Mouse (Mus musculus) kidney, adult 2 months (tissue): ENCODE measurements at regions not wholly inside any gene's neighbourhood (a gene's known extent, or its start where the extent isn't known, plus 50 kb on each side); places are given as distances from the start of the nearest gene placed in this dataset.

Experiments used
- CTCF ChIP-seq: fragments of 200-500 bp; conservative IDR thresholded peaks from 2 replicates; pipeline ENCODE4 v1.5.1; 2011; ENCODE audit warnings: low read depth, mild to moderate bottlenecking, control low read depth, low read length, moderate library complexity, mixed read lengths; ENCODE audit not compliant: insufficient read depth, insufficient read length
- POLR2A ChIP-seq: fragments of 200-500 bp; IDR thresholded peaks from one replicate; pipeline ENCODE4 v1.6.1; 2011; ENCODE audit warnings: low read depth, low read length, control low read depth

DNA sequence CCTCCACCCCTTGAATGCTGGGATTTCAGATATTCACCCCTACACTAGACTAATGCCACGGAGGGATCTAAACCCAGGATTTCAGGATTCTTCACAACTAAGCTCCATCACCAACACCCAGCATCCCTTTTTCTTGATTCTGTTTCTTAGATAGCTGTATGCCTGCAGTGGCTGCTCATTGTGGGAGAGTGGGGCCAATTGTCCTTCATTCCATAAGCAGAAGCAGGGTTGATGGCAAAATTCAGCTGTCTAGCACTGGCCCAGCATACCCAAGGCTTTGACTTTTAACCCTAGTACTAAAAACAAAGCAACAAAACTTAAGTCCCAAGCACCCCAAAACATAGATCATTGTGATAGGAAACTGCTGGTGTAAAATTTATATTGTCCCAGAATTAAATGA, 147.5 kb upstream of the Cldn34b3 start:
- no peak for TF ChIP-seq CTCF
- TF ChIP-seq POLR2A = no peak
